In the genomic region with DNA sequence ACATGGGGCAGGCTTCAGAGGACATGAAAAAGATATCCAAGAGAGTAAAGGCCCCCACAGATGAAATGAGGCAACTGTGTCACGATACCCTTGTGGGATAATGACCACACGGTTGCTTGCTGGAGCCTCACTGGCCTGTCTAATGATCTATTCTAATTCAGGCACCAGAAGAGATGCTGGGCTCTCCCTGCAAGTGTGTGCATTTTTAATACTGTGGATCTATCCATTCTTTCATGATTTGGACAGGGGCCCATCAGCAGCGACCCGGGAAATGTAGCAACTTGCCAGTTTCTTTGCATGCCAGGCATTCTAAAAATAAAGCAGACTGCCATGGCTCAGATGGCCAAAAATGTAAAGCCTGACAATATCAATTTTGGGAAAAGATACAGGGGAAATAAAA, we compare ENCODE assay signal across 16 mouse cellular contexts.
DNase-seq lines count a peak whose midpoint lies in the region; ATAC-seq and TF ChIP-seq lines count a peak whose summit lies in the region.
"Had no signal": no experiment of that assay in that cellular context is flagged by ENCODE, and none has a peak within 500 bp of the region (broad histone marks: within the 10 kb centered on the region; RNA-seq: fewer than 3 reads in every experiment).

No protein-coding gene starts in this region.

- H3K4me1 ChIP-seq in embryonic facial prominence, embryonic 12.5 days, result peaks cover 9% of the 10 kb centered on the region; the same call in 1 of the 2 replicates
- H3K4me1 ChIP-seq in embryonic facial prominence, embryonic 10.5 days, result peaks cover 7% of the 10 kb centered on the region
- peaks cover 3% of the 10 kb centered on the region; the same call in 1 of the 2 replicates for H3K4me1 ChIP-seq in neural tube, embryonic 14.5 days (ENCODE audit: control insufficient read depth, insufficient read depth, low read length)
- peaks cover 12% of the 10 kb centered on the region; the same call in 1 of the 2 replicates for H3K4me1 ChIP-seq in forebrain, postnatal 0 days (ENCODE audit: insufficient read depth)

- TF ChIP-seq CTCF in forebrain, postnatal 0 days (IDR thresholded peaks at IDR 0.05; ENCODE audit: low read depth), result no peak

- H3K4me3 ChIP-seq in embryonic facial prominence, embryonic 12.5 days, result no peak overlapping the region
- no peak overlapping the region for H3K4me3 ChIP-seq in embryonic facial prominence, embryonic 10.5 days
- no peak overlapping the region for H3K4me3 ChIP-seq in neural tube, embryonic 14.5 days (ENCODE audit: low read depth, low read length)
- H3K4me3 ChIP-seq in forebrain, postnatal 0 days (ENCODE audit: low read depth, low read length), result no peak overlapping the region
- H3K4me3 ChIP-seq: myocyte had no signal

- H3K9me3 ChIP-seq in embryonic facial prominence, embryonic 12.5 days, result no peaks in the 10 kb centered on the region
- no peaks in the 10 kb centered on the region for H3K9me3 ChIP-seq in embryonic facial prominence, embryonic 10.5 days
- H3K9me3 ChIP-seq in neural tube, embryonic 14.5 days (ENCODE audit: control insufficient read depth, low read length), result no peaks in the 10 kb centered on the region
- no peaks in the 10 kb centered on the region for H3K9me3 ChIP-seq in forebrain, postnatal 0 days (ENCODE audit: low read length)

- H3K36me3 ChIP-seq in embryonic facial prominence, embryonic 12.5 days, result no peaks in the 10 kb centered on the region
- H3K36me3 ChIP-seq in embryonic facial prominence, embryonic 10.5 days (replicated peaks), result no peaks in the 10 kb centered on the region
- H3K36me3 ChIP-seq in neural tube, embryonic 14.5 days (ENCODE audit: control insufficient read depth, insufficient read depth, low read length), result no peaks in the 10 kb centered on the region
- no peaks in the 10 kb centered on the region for H3K36me3 ChIP-seq in forebrain, postnatal 0 days (ENCODE audit: insufficient read depth)

- H3K27me3 ChIP-seq in embryonic facial prominence, embryonic 12.5 days, result no peaks in the 10 kb centered on the region
- H3K27me3 ChIP-seq in embryonic facial prominence, embryonic 10.5 days (replicated peaks; ENCODE audit: low read depth, poor library complexity, severe bottlenecking), result no peaks in the 10 kb centered on the region
- no peaks in the 10 kb centered on the region for H3K27me3 ChIP-seq in neural tube, embryonic 14.5 days (ENCODE audit: control insufficient read depth, insufficient read depth, low read length)
- 0 out of 2 replicates have a peak, but pooled peaks cover 3% of the 10 kb centered on the region for H3K27me3 ChIP-seq in forebrain, postnatal 0 days (ENCODE audit: insufficient read depth, low read length)

- 62% methylated on average over 4 of the region's 4 CpGs for WGBS in embryonic facial prominence, embryonic 12.5 days
- WGBS in embryonic facial prominence, embryonic 10.5 days, result 83% methylated on average over 4 of the region's 4 CpGs
- WGBS in neural tube, embryonic 14.5 days, result 63% methylated on average over 4 of the region's 4 CpGs
- WGBS in forebrain, postnatal 0 days, result 12% methylated on average over 4 of the region's 4 CpGs

- H3K9ac ChIP-seq in embryonic facial prominence, embryonic 12.5 days, result no peak overlapping the region
- no peak overlapping the region for H3K9ac ChIP-seq in neural tube, embryonic 14.5 days (replicated peaks; ENCODE audit: low read depth, low read length)
- H3K9ac ChIP-seq in forebrain, postnatal 0 days, result no peak overlapping the region

- ATAC-seq in embryonic facial prominence, embryonic 12.5 days (ENCODE audit: insufficient number of reproducible peaks, insufficient read depth, low FRiP score, low TSS enrichment), result no peak
- ATAC-seq in neural tube, embryonic 14.5 days (ENCODE audit: low read depth), result no peak
- ATAC-seq in forebrain, postnatal 0 days, result no peak
- ATAC-seq: intestine, postnatal 0 days had no signal

- no peak overlapping the region for H3K27ac ChIP-seq in embryonic facial prominence, embryonic 12.5 days
- H3K27ac ChIP-seq in embryonic facial prominence, embryonic 10.5 days (replicated peaks), result no peak overlapping the region
- peak overlapping the region; percentile 16; the same call in 1 of the 2 replicates for H3K27ac ChIP-seq in neural tube, embryonic 14.5 days (ENCODE audit: low read depth, low read length)
- no peak overlapping the region for H3K27ac ChIP-seq in forebrain, postnatal 0 days (ENCODE audit: low read depth, low read length)
- H3K27ac ChIP-seq: stomach, postnatal 0 days had no signal

- no peak for DNase-seq in embryonic facial prominence, embryonic 10.5 days (ENCODE audit: low spot score)
- DNase-seq in neural tube, embryonic 10.5 days (ENCODE audit: extremely low spot score, low spot score), result no peak
- DNase-seq in forebrain, postnatal 0 days, result peak; percentile 54
- no peak for DNase-seq in T-cell, adult 2 months (ENCODE audit: low spot score)
- DNase-seq in adrenal gland, postnatal 25 days, result no peak
- DNase-seq in thymus, postnatal 36 days, result no peak
- DNase-seq: embryo, embryonic 11 days; heart, adult 11 months; kidney, postnatal 14 days; lung, postnatal 4 days; spleen, adult 18-20 months had no signal

- 0 out of 2 replicates have a peak overlapping the region, but pooled peaks have one; percentile 5 for H3K4me2 ChIP-seq in embryonic facial prominence, embryonic 12.5 days (replicated peaks)
- no peak overlapping the region for H3K4me2 ChIP-seq in neural tube, embryonic 14.5 days (ENCODE audit: low read depth, low read length)
- peak overlapping the region; percentile 2; the same call in 1 of the 2 replicates for H3K4me2 ChIP-seq in forebrain, postnatal 0 days (ENCODE audit: low read depth)
